Mouse (Mus musculus) limb, embryonic 15.5 days (tissue): ENCODE measurements at regions not wholly inside any gene's neighbourhood (a gene's known extent, or its start where the extent isn't known, plus 50 kb on each side); places are given as distances from the start of the nearest gene placed in this dataset.

Source experiments
- ATAC-seq: fragments of 200-750 bp; cut with Nextera tagmentation; 2 replicates; pipeline ENCODE4 v1.8.0; 2017; ENCODE audit warnings: low read depth, moderate TSS enrichment; ENCODE audit not compliant: insufficient number of reproducible peaks, low FRiP score, low TSS enrichment
- H3K27ac ChIP-seq: fragments of 300-500 bp; sonication (generic); 2 replicates; pipeline ENCODE4 v1.5.1; 2015; ENCODE audit warnings: moderate library complexity, mild to moderate bottlenecking, inconsistent platforms
- H3K27me3 ChIP-seq: fragments of 300-500 bp; sonication (generic); 2 replicates; pipeline ENCODE4 v1.6.1; 2015; ENCODE audit warnings: inconsistent platforms
- H3K36me3 ChIP-seq: fragments of 300-500 bp; sonication (generic); 2 replicates; pipeline ENCODE4 v1.6.1; 2015; ENCODE audit warnings: inconsistent platforms
- H3K4me1 ChIP-seq: fragments of 300-500 bp; sonication (generic); 2 replicates; pipeline ENCODE4 v1.6.1; 2015; ENCODE audit warnings: inconsistent platforms
- H3K4me2 ChIP-seq: fragments of 300-500 bp; sonication (generic); 2 replicates; pipeline ENCODE4 v1.6.1; 2015; ENCODE audit warnings: mild to moderate bottlenecking, inconsistent platforms
- H3K4me3 ChIP-seq: fragments of 300-500 bp; sonication (generic); 2 replicates; pipeline ENCODE4 v1.5.1; 2015; ENCODE audit warnings: mild to moderate bottlenecking, inconsistent platforms
- H3K9ac ChIP-seq: fragments of 300-500 bp; sonication (generic); 2 replicates; pipeline ENCODE4 v1.6.1; 2015; ENCODE audit warnings: inconsistent platforms
- H3K9me3 ChIP-seq: fragments of 300-500 bp; sonication (generic); 2 replicates; pipeline ENCODE4 v1.6.1; 2016; ENCODE audit warnings: inconsistent platforms
- WGBS: fragments of 180-500 bp; shearing (Covaris S2); methylation state at CpG from one replicate; pipeline ENCODE4 v1.1.7; 2015; 5-methylcytosine and 5-hydroxymethylcytosine counted together

DNA sequence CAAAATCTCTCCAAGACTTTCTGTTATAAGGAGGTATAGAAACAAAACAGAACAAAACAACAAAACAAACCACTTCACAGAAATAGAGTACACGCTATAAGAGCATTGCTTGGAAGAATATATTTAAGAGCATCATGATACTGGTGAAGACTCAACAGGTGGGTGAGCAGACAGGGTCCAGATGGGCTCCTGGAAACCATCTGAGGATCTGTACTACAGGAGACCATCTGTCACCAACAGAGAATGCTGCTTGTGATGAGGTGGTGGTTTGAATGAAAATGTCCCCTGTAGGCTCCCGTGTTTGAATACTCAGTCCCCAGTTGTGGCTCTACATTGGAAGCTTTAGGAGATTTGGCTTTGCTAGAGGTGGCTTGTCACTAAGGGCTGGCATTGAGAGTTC is 785.1 kb upstream of the Intu start:
- Histone ChIP-seq H3K4me3 (no peak overlapping the region), H3K27ac (no peak overlapping the region), H3K36me3 (no peaks in the 10 kb centered on the region), H3K9me3 (no peaks in the 10 kb centered on the region), H3K4me1 (no peaks in the 10 kb centered on the region), H3K4me2 (no peak overlapping the region), H3K27me3 (no peaks in the 10 kb centered on the region), H3K9ac (no peak overlapping the region)
- 88% methylated on average over 2 of the region's 2 CpGs for WGBS
- ATAC-seq, result no peak

DNA sequence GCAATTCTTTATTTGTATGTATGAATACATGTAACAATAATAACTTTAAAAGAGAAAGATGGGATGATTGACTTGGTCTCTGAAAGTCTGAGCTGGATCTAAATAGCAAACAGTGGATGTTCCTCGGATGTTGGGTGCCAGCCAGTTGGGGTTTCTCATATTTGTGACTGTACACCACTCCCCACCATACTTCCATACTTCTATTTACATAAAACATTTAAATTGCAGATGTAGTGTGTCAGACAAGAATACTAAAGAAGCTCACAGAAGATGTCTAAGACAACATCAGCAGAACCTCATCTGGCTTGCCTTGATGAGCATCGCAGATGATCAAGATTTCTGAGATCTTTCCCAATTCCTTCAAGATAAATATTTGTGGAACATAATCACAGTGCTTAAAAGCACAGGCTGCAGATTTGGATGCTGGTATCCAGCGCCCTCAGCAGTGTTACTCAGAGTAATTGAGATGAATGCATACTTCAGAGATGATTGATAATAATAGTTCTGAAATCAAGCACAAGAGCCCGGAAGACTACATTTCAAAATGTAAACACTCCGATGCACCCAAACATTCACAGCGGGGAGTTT is 762.0 kb upstream of the Intu start:
- no peaks in the 10 kb centered on the region for H3K27me3 ChIP-seq
- no peak overlapping the region for H3K9ac ChIP-seq
- no peak overlapping the region for H3K4me3 ChIP-seq
- H3K4me1 ChIP-seq, result no peaks in the 10 kb centered on the region; the same call in 1 of the 2 replicates
- no peak for ATAC-seq
- WGBS, result 90% methylated on average over 6 of the region's 6 CpGs
- no peak overlapping the region for H3K27ac ChIP-seq
- no peaks in the 10 kb centered on the region for H3K9me3 ChIP-seq
- H3K36me3 ChIP-seq, result no peaks in the 10 kb centered on the region
- H3K4me2 ChIP-seq, result no peak overlapping the region

DNA sequence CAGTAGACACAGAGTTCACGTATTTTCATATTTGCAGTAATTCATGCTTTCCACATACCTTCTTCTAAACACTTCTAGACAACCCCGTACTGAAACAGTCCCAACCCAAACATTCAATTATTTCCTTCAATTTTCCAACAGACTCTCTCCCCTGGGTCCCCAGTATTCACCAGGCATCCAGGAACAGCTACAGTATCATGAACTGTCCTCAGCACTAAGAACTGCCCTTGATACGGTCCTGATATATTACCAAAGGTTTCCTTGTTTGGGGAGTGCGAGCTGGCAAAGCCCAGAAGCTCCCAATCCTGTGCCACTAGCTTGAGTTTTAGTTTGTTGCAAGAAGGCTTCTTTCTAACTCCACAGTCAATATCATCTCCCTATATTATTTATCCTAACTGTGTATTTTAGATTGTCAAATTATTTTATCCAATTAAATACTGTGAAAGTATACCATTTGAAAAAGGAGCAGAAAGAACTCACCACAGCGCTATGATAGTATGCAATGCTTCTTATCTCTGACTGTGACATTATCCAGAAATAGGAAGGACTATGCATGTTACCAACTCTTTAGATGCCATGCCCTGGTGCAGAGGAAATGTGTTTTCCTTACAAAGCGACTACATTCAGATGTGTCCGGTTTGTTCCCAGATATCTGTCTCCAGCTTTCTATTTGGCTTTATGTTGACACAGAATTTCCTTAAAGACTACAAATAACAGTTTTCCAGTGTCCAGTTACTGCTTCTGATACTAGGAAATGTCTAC is 754.6 kb upstream of the Intu start:
- 83% methylated on average over 7 of the region's 7 CpGs for WGBS
- Histone ChIP-seq H3K4me2 (no peak overlapping the region), H3K4me1 (0 out of 2 replicates have a peak, but pooled peaks cover 3% of the 10 kb centered on the region), H3K27me3 (no peaks in the 10 kb centered on the region), H3K4me3 (no peak overlapping the region), H3K27ac (no peak overlapping the region), H3K9me3 (no peaks in the 10 kb centered on the region), H3K36me3 (no peaks in the 10 kb centered on the region), H3K9ac (no peak overlapping the region)
- ATAC-seq, result no peak

DNA sequence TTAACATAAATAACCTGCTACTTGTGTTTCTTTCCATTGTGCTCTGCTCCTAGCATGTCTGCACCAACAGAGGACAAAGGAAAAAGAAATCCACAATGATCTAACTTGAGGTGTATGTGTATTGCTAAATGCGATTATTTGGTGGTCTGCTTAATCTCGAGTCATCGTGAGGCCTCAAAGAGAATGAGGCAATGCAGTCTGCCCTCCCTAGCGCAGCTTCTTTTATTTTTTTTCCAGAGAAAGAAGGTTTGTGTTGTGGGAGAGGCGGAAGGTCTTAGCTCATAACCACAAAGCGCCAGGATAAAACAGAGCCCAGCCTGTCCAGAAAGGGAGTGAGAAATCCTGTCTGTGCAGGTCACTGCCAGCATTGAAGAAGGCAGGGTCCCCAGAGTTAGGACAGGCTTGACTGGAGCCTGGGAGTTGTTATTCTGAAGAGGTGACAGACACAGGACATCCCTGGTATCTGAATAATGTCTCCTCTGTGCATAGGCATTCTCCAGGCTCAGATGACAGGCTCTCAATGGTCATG is 751.3 kb upstream of the Intu start:
- H3K4me3 ChIP-seq, result no peak overlapping the region
- no peak overlapping the region for H3K9ac ChIP-seq
- no peaks in the 10 kb centered on the region for H3K36me3 ChIP-seq
- H3K4me2 ChIP-seq, result no peak overlapping the region
- no peaks in the 10 kb centered on the region for H3K27me3 ChIP-seq
- no peaks in the 10 kb centered on the region for H3K9me3 ChIP-seq
- 56% methylated on average over 6 of the region's 6 CpGs for WGBS
- no peak for ATAC-seq
- H3K4me1 ChIP-seq, result 0 out of 2 replicates have a peak, but pooled peaks cover 3% of the 10 kb centered on the region
- no peak overlapping the region for H3K27ac ChIP-seq

DNA sequence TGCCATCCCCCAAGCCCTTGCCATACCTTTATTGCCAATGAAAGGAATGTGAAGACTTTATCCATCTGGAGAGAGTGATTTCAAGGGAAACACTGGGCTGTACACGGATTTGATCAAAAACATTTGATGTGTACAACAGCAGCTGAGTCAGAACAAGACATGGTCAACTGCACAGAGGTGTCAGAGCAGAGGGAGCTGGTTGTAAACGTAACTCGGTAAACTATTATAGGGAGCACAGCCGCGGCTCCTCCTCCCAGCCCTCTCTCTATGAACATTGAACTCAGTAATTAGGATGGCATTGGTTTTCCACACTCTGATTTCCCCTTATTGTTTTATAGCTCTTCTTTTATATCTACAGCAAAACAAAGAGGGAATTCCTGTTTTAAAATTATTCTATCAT is 750.8 kb upstream of the Intu start:
- Histone ChIP-seq H3K4me1 (0 out of 2 replicates have a peak, but pooled peaks cover 3% of the 10 kb centered on the region), H3K4me2 (no peak overlapping the region), H3K36me3 (no peaks in the 10 kb centered on the region), H3K4me3 (no peak overlapping the region), H3K27me3 (no peaks in the 10 kb centered on the region), H3K27ac (no peak overlapping the region), H3K9ac (no peak overlapping the region), H3K9me3 (no peaks in the 10 kb centered on the region)
- ATAC-seq, result no peak
- 41% methylated on average over 5 of the region's 5 CpGs for WGBS

DNA sequence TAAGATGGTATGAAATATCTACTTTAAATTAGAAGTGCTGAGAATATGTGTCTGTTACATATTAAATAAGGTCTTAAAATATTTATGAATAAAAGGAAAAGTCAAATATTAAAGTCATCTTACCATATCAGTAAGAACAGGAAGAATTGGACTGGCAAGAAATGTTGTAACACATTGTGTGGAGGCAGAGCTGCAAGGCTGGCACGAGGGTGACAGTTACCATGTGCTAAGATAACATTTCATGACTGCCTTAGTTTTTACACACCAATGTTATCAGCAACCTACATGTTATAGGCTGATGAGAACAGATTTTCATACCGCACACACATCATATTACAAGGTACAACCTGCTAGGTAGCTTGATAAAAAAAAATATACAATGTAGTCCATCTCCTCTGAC is 746.2 kb upstream of the Intu start:
- 91% methylated on average over 2 of the region's 2 CpGs for WGBS
- H3K27me3 ChIP-seq, result no peaks in the 10 kb centered on the region

DNA sequence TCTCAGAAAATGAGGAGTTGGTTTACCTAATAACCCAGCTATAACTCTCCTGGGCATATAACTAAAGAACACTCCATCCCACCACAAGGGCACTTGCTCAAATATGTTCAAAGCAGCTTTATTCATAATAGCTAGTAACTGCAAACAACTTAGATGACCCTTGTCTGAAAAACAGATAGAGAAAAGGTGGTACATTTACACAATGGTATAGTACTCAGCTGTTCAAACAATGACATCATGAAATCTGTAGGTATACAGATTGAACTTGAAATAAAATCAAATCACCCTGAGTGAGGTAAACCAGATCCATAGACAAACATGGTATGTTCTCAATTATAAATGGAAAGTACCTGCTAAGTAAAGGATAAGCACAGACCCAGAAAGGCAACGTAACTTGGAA is 721.5 kb upstream of the Intu start:
- H3K4me1 ChIP-seq, result no peaks in the 10 kb centered on the region
- H3K9ac ChIP-seq, result no peak overlapping the region
- H3K4me2 ChIP-seq, result no peak overlapping the region
- H3K27ac ChIP-seq, result no peak overlapping the region
- no peaks in the 10 kb centered on the region for H3K27me3 ChIP-seq
- no peaks in the 10 kb centered on the region for H3K9me3 ChIP-seq
- H3K36me3 ChIP-seq, result no peaks in the 10 kb centered on the region
- H3K4me3 ChIP-seq, result no peak overlapping the region
- ATAC-seq, result no peak
- 73% methylated on average over 1 of the region's 1 CpGs for WGBS

More for the DNA sequence above, 746.2 kb upstream of the Intu start:
- no peak overlapping the region for H3K4me3 ChIP-seq
- H3K9me3 ChIP-seq, result no peaks in the 10 kb centered on the region
- H3K27ac ChIP-seq, result no peak overlapping the region
- no peak overlapping the region for H3K9ac ChIP-seq
- H3K36me3 ChIP-seq, result no peaks in the 10 kb centered on the region
- 0 out of 2 replicates have a peak, but pooled peaks cover 2% of the 10 kb centered on the region for H3K4me1 ChIP-seq
- no peak for ATAC-seq
- no peak overlapping the region for H3K4me2 ChIP-seq

DNA sequence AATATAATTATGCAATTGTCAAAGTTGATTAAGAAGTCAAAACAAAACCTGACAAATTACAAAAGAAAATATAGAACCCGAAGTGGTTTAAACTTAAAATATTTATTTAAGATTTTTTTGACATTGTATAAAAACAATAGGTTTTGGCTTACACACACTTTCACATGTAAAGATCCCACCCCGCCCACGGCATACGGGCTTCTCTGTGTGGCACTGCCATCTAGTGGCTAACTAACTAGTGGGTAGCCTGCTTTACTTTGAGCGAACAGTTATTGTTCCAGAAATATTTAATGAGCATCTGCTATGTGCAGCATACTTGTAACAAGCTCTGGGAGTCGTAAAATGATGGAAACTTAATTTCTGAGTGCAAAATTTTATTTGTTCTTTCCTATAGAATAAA is 716.3 kb upstream of the Intu start:
- WGBS, result 19% methylated on average over 6 of the region's 6 CpGs
- H3K9ac ChIP-seq, result no peak overlapping the region
- no peaks in the 10 kb centered on the region for H3K36me3 ChIP-seq
- H3K27me3 ChIP-seq, result no peaks in the 10 kb centered on the region
- no peak for ATAC-seq
- no peaks in the 10 kb centered on the region for H3K4me1 ChIP-seq
- no peaks in the 10 kb centered on the region for H3K9me3 ChIP-seq
- no peak overlapping the region for H3K4me2 ChIP-seq
- H3K4me3 ChIP-seq, result no peak overlapping the region
- no peak overlapping the region for H3K27ac ChIP-seq

DNA sequence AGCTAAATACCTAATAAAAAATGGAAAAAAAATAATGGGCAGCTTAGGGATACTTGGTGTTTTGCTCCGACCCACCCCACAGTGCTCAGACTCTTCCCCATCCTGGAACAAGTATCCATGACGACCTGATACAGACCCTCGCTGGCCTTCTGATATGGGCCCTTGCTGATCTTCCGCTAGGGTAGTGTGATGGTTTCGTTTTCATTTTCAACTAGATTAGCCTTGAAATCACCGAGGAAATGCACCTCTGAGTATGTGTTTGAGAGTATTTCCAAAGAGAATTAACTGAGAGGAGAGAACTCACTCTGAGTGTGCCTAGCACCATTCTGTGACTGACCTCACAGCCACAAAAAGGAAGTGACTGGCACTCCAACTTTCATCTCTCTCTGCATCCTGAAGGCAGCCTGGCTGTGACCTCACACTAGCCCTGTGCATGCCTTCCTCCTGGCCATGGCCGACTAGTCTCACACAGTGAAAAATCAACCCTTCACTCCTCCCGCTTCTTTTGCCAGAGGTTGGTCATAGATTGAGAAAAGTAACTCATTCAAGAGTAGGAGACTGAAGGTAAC is 700.5 kb upstream of the Intu start:
- Histone ChIP-seq H3K4me3 (no peak overlapping the region), H3K36me3 (no peaks in the 10 kb centered on the region), H3K4me1 (no peaks in the 10 kb centered on the region), H3K4me2 (no peak overlapping the region), H3K27ac (no peak overlapping the region), H3K9me3 (no peaks in the 10 kb centered on the region), H3K27me3 (no peaks in the 10 kb centered on the region), H3K9ac (no peak overlapping the region)
- 87% methylated on average over 8 of the region's 8 CpGs for WGBS
- no peak for ATAC-seq

DNA sequence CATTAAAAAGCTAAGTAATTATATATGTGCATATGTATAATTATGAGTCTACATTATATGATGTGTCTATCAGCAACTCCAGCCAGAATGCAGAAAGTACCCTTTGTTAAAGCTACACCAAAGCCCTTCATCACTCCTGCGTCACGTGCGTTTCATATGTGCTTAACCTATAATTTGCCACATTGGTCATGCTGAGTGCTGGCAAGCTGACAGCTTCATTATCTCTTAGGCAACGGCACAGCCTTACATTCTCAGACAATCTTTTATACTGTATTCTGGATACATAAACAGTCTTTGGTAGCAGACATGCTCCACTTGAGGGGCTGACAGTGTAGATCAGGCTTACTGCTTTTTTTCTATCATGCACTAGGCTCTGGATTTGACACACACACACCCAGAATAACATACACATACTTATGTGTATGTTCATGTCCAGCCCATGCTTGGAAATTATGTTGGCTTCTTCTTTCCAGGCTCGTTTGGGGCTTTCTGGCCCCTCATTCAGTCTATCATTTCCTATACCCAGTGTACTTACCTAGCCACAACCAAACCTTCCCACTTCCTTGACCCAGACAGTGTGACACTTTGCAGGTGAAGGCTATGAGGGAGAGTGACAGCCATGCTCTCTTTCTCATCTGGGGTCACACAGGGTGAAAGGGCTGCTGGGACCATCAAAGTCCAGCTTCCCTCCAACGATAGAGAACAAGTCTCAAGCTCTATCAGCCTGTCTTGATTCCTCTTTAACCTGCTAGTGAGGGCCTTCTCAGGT is 692.5 kb upstream of the Intu start:
- Histone ChIP-seq H3K27ac (no peak overlapping the region), H3K4me3 (no peak overlapping the region), H3K36me3 (no peaks in the 10 kb centered on the region), H3K4me2 (no peak overlapping the region), H3K27me3 (no peaks in the 10 kb centered on the region), H3K9ac (no peak overlapping the region), H3K9me3 (no peaks in the 10 kb centered on the region), H3K4me1 (no peaks in the 10 kb centered on the region)
- 51% methylated on average over 6 of the region's 6 CpGs for WGBS
- ATAC-seq, result no peak

DNA sequence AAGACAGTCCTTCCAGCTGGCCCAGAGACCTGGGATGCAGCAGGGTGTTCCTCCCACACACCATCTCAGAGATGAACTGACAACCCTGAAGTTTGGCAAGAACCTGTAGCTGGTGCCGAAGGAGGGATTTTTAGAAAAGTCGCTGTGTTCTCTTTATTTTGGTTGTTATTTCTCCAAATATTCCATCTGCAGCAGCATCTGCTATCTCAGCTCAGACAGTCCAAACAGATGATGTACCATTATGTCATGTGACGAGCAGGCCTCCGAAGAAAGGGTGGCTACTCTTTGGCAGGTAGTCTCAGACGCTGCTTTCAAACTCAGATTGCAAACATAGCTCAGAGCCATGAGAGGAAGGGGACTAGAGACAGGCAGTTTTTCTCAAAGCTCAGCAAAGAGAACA is 690.1 kb upstream of the Intu start:
- H3K4me3 ChIP-seq, result no peak overlapping the region
- H3K9me3 ChIP-seq, result no peaks in the 10 kb centered on the region
- H3K36me3 ChIP-seq, result no peaks in the 10 kb centered on the region
- no peak for ATAC-seq
- WGBS, result 77% methylated on average over 5 of the region's 5 CpGs
- H3K27ac ChIP-seq, result no peak overlapping the region
- H3K4me2 ChIP-seq, result no peak overlapping the region
- no peak overlapping the region for H3K9ac ChIP-seq
- no peaks in the 10 kb centered on the region for H3K27me3 ChIP-seq
- no peaks in the 10 kb centered on the region for H3K4me1 ChIP-seq

DNA sequence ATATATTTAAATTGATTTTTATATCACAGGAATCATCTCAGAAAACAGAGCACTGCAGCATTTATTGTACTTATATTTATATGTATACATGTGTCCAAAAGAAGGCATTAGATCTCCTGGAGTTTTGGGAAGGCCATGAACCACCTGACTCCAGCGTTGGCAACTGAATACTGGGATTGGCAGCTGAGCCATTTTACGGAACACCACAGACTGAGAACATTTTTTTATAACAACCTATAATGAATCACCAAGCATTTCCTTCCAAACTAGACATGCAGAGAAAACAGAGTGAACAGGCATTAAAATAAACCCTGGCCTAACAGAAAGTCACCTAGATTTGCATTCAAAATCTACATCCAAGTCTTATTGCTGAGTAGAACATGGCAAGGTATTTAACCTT is 686.0 kb upstream of the Intu start:
- 63% methylated on average over 2 of the region's 2 CpGs for WGBS
- no peak for ATAC-seq
- Histone ChIP-seq H3K4me3 (no peak overlapping the region), H3K27me3 (no peaks in the 10 kb centered on the region), H3K27ac (no peak overlapping the region), H3K36me3 (no peaks in the 10 kb centered on the region), H3K4me2 (no peak overlapping the region), H3K9me3 (no peaks in the 10 kb centered on the region), H3K4me1 (no peaks in the 10 kb centered on the region), H3K9ac (no peak overlapping the region)
